Mouse (Mus musculus) lung, postnatal 0 days (tissue): ENCODE data around the gene Dglucy.

ENCODE experiments used
- CTCF ChIP-seq: IDR thresholded peaks from 2 replicates; pipeline ENCODE4 v1.5.1; 2016; ENCODE audit warnings: antibody characterized with exemption, mild to moderate bottlenecking
- EP300 ChIP-seq: IDR thresholded peaks from 2 replicates; pipeline ENCODE4 v1.6.1; 2016; ENCODE audit warnings: antibody characterized with exemption, mild to moderate bottlenecking, control low read depth

DNA sequence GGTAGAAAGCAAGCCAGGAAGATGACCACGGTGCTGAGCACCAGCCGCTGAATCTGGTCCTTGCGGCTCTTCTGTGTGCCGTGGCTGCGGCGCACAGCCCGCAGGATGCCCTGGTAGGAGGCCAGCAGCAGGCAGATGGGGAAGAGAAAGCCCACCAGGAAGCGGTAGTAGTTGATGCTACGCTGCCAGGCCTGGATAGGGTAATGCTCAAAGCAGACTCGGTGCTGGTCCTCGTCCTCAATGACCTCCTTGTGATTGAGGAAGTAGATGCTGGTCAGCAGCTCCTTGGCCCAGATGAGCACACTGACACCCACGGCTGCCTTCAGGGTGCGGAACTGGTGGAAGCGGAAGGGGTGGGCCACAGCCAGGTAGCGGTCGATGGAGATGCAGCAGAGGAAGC lies 99.7 kb downstream of the Dglucy start:
- TF ChIP-seq CTCF: no peak
- no peak for TF ChIP-seq EP300
